Mouse (Mus musculus) ovary, postnatal 10 days (tissue): ENCODE data around the gene Smarcd1.
"Not testable (repeated sequence)": the region's sequence is repeated elsewhere in the genome, so short reads cannot be mapped to it uniquely, and the experiment has no call there.

Experiments
- DNase-seq: peaks from one replicate; pipeline ENCODE4 v3.0.0; 2022; ENCODE audit warnings: low spot score

Smarcd1 gene

DNA sequence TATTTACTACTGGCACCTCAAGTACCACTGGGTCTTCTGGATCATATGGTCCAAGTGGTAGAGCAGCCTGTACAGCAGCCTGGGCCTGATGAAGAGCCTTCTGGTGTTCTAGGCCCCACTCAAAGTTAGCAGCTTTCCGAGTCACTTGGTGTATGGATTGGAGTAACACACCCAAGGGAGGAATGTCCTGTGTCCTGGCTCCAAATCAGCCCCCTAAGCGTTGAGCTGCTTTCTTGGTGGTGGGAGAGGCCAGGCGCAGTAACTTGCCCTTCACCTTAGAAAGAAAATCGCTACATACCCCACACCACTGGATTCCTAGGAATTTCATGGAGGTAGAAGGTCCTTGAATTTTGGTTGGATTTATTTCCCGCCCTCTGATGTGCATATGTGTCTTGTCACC, 17.8 kb upstream of the Smarcd1 start:
- DNase-seq = no peak

DNA sequence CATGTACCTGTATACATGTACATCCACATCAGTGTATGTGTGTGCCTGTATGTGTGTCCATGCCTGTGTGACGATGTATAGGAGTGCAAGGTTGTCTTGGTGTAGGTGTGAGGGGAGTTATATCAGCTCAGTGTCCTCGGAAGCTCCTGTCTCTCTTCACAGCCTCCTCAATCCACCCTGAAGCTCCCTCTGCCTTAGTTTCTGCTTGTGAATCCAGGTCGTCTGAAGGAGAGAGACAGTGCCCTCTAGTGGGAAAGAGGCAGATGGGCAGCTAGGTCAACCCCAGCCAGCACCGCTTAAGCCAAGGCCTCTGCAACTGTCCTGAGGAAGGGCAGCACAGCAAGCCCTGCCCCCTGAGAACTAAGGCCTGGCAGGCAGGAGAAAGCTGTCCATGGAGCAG, 13.2 kb upstream of the Smarcd1 start:
- DNase-seq = no peak

DNA sequence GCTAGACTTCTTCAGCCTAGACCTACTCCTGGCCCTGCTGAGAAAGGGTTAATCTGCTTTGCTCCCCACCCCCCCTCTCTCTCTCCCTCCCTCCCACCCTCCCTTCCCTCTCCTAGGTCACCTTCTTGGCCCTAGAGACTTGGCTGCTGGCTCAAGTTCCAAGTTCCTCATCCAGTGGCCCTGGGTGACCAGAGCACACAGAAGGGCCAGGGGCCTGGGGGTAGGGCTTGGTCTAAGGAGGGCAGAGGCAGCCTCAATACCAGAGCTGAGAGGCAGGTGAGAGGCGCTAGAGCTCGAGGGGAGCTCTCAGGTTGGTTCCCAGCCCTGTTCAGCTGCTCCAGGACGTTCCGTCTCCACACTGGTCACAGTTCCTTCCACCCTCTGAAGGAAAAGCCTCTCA, 11.0 kb upstream of the Smarcd1 start:
- DNase-seq = no peak

DNA sequence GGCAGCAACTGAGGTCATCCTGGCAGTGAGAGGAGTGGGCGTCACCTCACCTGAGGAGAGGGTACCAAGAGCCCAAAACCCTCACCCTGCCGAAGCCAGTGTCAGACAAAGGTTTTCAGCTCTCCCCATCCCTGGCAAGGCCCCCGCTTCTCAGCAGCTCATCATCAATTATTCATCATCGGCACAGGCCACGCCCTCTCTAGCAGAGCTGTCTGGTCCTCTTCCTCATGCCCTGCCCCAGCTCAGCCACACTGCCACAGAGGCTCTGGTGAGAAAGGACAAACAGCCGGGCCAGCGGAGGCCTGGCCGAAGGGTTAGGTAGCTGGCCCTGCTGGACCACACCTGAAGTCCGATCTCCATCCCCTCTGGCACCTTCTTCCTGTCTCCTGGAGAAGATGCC, 10.0 kb upstream of the Smarcd1 start:
- DNase-seq = no peak

DNA sequence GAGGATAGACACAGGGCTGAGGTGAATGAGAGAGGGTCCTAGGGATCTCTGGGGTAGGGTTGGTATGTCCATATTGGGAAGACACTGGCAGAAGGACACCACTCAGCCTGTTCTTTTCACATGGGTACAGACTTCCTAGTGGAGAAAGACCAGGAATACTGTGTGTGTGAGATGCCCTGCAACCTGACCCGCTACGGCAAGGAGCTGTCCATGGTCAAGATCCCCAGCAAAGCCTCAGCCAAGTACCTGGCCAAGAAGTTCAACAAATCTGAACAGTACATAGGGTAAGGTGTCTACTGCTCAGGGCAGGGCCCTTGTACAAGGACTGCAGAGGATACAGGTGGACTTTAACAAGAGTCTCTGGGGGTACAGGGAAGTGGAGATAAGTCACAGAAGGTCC, 4.6 kb upstream of the Smarcd1 start:
- DNase-seq = no peak

DNA sequence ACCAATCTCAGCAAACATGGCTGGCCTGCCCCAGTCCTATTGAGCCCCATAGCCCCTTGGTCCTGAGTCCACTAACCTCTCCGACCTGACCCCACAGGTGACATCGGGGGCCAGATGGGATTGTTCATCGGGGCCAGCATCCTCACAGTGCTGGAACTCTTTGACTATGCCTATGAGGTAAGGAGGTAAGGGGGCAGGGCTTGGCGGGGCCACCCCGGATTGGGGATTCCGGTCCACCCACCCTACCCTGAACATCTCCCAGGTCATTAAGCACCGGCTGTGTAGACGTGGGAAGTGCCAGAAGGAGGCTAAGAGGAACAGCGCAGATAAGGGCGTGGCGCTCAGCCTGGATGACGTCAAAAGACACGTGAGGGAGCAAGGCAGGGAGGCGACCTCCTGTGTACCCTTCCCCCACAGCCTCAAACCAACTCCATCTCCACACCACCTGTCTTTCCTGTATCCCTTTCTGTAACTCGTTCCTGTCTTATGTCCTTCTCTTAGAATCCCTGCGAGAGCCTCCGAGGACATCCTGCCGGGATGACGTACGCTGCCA, 3.3 kb upstream of the Smarcd1 start:
- DNase-seq = no peak

DNA sequence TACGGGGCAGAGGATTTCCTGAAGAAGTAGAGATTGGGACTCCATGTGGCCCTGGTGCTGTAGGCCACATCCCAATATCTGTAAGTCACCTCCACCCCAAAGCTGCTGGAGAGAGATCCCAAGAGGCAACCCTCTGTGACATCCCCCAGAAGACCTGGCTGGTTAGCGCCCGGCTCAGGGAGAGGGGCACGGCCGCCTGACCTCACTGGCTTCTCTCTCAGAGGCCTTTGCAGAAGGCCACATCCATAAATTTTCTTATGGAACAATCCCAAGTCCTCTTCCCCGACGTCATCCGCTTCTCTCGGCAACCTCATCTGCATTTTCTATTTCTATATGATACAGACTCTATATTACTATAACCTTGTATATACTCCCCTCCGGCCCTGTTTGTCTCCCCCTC, 2.2 kb upstream of the Smarcd1 start:
- no peak for DNase-seq

DNA sequence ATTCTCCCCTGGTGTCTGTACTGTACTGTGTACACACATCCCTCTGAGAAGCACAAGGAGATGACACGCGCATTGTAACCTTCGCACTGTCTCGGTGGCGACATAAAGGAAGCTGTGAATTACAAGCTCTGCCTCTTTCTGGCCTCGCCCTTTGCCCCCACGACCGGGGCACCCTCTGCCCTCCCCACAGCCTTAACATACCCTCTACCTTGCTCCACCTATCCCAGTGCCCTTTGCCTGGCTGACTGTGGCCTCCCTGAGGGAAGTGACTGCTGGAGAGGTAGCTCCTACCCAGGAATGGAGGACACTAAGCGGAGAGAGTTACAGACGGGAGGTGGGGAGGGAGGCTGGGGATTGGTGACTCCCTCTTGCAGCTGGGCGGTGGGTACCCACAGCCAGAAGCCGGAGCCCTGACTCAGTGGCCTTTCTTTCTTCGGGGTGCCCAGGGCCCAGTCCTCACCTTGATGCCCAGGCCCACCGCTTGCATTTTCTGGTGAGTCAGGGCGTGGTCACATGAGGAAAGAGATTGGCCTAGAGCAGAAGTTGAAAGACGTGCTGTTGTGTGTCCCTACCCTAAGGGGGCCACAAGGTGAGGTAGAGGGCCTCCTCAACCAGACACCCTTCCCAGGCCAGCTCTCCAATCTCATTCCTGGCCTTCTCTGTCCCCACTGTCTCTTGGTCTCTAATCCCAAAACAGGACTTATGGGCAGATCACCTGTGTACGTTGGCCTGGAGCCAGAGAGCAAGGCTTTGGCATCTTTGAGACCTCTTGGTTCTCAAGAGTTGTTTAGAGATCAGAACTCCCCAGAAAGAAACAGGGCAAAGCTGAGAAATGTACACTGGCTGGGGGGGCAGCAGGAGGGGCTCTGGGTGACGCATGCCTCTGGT, 1.5 kb upstream of the Smarcd1 start:
- DNase-seq = no peak

DNA sequence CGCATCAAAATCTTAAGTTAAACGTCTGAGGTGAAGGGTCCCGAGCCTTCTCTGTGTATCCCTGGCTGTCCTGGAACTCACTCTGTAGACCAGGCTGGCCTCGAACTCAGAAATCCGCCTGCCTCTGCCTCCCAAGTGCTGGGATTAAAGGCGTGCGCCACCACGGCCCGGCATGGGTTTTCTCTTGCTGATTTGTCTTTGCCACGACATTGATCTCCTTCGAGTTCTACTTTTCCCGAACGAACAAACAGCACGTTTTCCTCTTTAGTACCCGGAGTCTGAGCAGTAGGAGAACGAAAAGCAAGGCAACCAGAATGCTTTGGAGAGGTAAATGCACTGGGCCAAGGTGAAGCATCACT, 310 bp upstream of the Smarcd1 start:
- DNase-seq = not testable (repeated sequence)

DNA sequence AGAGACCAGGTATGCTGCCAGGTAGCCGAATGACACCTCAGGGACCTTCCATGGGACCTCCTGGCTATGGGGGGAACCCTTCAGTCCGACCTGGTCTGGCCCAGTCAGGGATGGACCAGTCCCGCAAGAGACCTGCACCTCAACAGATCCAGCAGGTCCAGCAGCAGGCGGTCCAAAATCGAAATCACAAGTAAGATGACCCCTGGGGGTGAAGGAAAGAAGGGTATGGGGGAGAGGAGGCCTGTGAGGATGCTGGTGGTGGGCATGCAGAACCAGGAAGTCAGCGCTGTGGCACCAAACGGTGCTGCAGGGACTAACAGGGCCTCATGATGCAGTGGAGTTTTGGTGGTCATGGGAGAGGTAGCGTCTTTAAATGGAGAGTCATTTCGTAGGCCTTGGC, 1.2 kb downstream of the Smarcd1 start:
- no peak for DNase-seq

DNA sequence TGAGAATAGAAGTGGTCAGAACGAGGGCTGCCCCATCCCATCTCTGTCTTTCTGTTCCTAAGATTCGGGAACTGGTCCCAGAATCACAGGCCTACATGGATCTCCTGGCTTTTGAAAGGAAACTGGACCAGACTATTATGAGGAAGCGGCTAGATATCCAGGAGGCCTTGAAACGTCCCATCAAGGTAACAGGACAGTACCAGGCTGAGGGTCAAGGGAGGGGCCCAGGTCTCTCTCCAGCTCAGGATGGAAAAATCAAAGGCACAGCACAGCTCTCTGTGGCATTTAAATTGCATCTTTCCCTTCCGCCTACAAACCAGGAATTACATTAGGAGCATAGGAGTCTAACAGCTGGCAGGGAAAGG, 1.7 kb downstream of the Smarcd1 start:
- no peak for DNase-seq

DNA sequence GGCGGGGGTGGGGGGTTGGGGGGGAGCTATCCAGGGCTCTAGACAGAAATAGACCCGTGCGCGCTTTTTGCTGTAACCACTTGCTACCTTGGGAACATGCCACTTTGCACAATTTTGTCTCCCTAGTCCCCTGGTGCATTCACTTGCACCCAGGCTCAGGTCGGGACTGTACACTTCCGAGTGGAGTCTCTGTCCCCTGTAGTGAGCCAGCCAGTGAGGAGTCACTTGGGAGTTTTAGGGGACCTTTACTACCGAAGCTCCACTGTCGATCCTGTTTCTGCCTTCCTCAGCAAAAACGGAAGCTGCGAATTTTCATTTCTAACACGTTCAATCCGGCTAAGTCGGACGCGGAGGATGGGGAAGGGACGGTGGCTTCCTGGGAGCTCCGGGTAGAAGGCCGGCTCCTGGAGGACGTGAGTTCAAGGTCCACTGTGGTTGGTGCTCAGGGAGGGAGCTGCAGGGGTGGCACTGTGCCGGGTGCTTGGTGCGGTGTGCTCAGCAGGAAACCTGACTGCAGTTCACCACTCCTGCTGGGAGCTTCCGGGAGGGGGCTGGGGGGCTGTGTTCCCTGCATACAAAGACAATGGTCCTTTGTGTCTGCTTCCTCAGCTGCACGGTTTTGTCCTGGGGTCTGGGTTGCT, 2.2 kb downstream of the Smarcd1 start:
- no peak for DNase-seq

DNA sequence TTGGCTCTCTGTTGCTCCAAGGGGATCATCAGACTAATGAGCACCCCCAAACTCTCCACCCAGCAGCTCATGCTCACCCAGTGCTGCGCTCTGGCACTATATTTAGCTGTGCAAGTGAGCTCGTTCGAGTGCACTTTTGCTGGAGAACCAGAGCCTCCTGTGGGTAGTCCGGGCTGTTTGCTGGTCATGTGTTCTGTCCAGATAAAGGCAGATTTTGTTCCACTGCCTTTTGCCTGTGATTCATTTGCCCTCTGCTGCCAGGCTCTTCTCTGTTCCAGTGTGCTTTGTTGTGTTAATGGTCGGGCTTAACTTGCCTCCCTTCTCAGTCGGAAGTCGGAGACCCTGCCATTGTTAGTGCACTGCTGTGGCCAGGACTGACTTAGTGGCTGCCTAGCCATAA, 3.0 kb downstream of the Smarcd1 start:
- no peak for DNase-seq

DNA sequence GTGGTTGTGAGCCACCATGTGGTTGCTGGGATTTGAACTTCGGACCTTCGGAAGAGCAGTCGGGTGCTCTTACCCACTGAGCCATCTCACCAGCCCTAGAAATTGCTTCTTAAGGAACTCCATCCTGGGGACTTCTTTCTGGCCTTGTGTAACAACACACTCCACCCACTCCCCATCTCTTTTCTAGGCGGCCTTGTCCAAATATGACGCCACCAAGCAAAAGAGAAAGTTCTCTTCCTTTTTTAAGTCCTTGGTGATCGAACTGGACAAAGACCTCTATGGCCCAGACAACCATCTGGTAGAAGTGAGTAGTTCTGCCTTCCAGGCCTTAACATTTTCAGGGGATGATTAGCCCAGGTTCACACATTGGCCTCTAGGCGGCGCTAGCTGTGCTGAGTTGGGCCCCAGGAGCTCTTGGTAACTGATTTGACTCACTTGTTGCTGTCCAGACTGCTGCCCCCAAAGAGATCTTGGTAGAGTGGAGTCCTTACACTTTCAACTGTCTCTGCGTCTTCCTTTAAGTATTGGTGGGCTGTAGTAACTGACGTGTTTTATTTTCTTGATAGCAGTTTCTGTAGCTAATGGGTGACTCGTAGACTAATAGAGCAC, 3.6 kb downstream of the Smarcd1 start, which contains the start of gene Gm17349:
TSS of gene Gm17349 (minus strand) at position 51 of the 609 bp plus-strand sequence.
- no peak for DNase-seq

DNA sequence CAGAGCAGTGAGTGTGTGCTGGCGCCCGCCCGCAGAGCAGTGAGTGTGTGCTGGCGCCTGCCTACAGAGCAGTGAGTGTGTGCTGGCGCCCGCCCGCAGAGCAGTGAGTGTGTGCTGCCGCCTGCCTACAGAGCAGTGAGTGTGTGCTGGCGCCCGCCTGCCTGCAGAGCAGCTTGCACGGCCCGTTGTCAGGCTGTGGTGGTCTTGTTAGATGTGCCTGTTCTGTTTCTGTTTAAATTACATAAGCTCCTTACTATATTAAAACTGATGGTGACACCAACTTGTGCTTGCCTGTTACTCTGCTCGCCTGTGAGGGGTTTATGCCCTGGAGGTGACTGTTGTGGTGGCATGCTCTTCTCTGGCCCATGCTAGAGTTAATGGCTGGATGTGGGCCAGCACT, 6.2 kb downstream of the Smarcd1 start:
- no peak for DNase-seq

DNA sequence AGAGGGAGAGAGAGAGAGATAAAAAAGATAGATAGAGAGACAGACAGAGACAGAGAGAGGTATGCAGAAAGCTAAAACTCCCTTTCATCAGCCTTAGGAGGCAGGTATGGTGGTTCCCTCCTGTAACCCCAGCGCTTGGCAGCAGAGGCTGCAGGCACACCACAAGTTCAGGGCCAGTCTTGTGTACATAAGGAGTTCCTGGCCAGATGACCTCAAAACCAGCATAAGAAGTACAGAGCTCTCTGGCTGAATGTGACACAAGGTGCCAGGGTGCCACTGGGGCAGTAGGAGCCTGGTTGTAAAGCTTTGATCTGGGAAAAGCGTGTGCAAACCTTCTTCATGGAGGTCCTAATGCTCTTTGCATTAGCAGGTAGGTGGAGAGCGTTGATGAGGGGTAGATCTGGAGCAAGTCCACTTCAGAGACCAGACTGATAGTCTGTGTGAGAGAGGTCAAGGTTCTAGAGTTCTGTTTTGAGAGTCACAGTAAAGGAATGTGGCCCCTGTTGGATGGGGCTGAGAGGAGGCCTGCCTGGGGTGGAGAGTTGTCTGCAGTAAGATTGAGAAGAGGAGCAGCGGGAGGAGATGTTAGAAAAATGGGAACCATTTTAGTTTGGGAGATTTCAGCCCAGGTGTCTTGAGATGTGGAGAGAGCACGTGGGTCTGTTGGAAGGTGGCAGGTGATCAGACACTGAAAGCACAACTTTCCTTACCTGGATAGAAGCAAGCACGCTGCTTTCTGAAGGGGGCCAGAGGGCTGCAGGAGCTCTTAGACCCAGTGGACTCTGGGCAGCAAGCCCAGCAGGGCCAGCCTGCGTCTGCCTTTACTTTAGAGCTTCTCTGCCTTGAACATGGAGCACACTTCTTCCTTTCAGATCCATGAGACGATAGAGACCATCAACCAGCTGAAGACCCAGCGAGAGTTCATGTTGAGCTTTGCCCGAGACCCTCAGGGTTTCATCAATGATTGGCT, 8.6 kb downstream of the Smarcd1 start:
- DNase-seq = no peak

DNA sequence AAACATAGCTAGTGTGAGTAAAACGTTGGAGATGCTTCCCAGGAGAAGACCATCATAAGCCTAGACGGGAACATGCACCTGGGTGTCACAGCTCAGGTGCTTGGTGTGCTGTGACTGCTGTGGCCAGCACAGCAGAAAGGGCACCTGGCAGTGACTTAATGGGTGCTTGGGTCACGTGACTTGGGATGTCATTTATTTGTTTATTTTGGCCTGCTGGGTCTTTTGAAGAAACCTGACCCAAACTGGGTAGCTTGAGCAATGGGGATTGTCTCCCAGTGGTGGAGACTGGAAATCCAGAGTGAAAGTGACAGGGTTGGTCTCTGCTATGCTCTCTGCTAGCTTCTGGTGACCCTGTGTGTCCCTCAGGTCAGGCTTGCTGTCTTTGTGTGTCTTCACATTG, 9.6 kb downstream of the Smarcd1 start:
- no peak for DNase-seq

DNA sequence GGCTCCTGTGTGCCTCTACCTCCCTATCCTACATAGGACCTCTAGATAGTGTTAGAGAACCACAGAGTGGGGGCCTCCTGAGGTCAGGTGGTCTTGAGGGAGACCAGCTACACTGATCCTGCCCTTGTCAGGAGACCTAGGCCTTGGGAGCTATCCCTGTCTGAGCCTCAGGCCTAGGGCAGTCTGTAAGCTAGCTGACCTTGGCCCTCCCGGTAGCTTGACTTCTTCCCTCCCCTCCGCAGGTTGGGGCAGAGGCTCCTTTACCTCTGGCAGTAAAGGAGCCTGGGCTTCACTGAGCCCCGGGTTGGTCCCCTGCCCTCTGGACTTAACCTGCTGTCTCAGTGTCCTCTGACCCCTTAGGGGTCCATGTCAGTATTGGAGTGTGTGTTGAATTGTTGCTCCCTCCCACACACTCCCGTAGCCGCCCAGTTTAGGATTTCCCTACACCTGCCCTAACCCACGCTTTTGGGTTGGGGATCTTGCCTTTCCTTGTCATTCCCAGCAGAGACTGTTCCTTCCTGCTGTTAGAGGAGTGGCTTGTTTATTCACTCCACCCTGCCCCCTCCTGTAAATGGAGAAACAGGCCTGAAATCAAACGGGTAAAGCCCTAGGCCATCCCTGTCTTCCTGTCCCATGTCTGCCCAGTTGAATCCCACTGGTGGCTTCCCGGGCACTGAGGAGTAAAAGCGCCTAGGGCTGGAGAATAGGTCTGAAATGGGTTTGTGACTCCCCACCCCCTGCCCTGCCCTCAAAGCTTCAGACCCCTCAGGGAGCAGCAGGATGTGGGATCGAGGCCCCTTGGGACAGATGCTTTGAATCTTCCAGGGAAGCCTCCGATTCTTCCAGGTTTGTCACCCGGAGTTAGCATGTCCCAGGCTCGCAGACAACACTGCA, 11.0 kb downstream of the Smarcd1 start:
- no peak for DNase-seq

DNA sequence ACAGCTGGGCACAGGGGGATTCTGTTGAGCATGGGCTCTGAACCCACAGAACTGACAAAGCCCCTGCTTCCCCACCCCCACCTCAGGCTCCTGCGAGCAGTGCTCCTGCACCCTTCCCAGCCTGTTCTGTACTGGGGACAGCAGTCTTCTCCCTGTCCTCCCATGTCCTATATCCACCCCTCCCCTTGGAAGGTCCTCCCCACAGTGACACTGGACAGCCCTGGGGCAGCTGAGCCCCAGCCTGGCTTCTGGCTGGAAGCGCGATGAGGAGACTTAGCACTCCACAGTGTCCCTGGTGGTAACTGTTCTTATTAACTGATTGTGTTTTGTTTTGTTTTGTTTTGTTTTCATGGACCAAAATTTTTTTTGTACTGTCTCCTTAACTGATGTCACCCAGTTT, 11.6 kb downstream of the Smarcd1 start:
- DNase-seq = no peak

DNA sequence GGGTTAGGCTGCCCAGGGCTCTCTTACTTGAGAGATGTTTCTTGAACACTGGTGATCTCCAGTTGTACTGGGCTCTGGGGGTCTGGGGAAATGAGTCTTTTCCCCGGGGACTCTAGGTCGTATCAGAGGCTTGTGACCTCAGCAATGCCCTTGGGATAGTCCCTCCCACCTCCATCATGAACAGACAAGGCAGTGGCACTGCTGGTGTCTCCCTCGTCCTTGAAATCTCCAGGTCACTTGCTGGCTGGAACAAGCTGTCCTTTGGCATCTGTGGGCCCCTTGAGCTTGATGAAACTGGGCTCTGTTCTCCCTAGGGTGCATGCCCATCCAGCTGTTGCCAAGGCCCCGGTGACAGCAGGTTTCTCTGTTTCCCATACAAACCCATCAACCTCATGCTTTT, 12.3 kb downstream of the Smarcd1 start:
- DNase-seq = no peak

DNA sequence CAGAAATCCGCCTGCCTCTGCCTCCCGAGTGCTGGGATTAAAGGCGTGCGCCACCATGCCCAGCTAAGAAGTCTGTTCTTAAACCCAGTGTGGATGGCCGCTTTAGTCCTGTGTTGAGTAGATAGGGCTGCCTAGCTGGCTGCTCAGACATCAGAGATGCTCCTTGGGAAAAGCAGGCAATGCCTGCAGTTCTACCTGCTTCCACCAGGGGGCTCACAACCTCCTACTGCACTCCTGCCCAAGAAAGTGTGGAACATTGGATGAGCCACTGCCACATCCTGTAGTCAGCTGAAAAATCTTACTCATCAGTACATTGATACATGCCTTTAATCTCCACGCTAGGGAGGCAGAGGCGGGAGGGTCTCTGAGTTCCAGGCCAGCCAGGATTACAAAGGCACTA, 12.9 kb downstream of the Smarcd1 start:
- DNase-seq = no peak
